Mouse (Mus musculus) intestine, embryonic 15.5 days (tissue): ENCODE results near the gene Vmn2r11. TPM values are rescaled to one million over a fixed set of nuclear protein-coding genes. Genes with fewer than 3 reads are reported as not detected.
"Not testable (repeated sequence)": the region's sequence is repeated elsewhere in the genome, so short reads cannot be mapped to it uniquely, and the experiment has no call there.

Source experiments
- ATAC-seq: fragments of 200-750 bp; cut with Nextera tagmentation; 2 replicates; pipeline ENCODE4 v1.8.0; 2017; ENCODE audit warnings: moderate TSS enrichment, moderate library complexity
- H3K27ac ChIP-seq: fragments of 300-500 bp; sonication (generic); 2 replicates; pipeline ENCODE4 v1.5.1; 2015; ENCODE audit warnings: mild to moderate bottlenecking, inconsistent platforms
- H3K27me3 ChIP-seq: fragments of 300-500 bp; sonication (generic); replicated peaks from 2 replicates; pipeline ENCODE4 v1.6.1; 2015; ENCODE audit warnings: inconsistent platforms
- H3K36me3 ChIP-seq: fragments of 300-500 bp; sonication (generic); 2 replicates; pipeline ENCODE4 v1.6.1; 2015; ENCODE audit warnings: inconsistent platforms
- H3K4me1 ChIP-seq: fragments of 300-500 bp; sonication (generic); replicated peaks from 2 replicates; pipeline ENCODE4 v1.6.1; 2015; ENCODE audit warnings: inconsistent platforms
- H3K4me2 ChIP-seq: fragments of 300-500 bp; sonication (generic); replicated peaks from 2 replicates; pipeline ENCODE4 v1.6.1; 2015; ENCODE audit warnings: mild to moderate bottlenecking, inconsistent platforms
- H3K4me3 ChIP-seq: fragments of 300-500 bp; sonication (generic); replicated peaks from 2 replicates; pipeline ENCODE4 v1.5.1; 2015; ENCODE audit warnings: inconsistent platforms
- H3K9ac ChIP-seq: fragments of 300-500 bp; sonication (generic); 2 replicates; pipeline ENCODE4 v1.6.1; 2015; ENCODE audit warnings: inconsistent platforms
- H3K9me3 ChIP-seq: fragments of 300-500 bp; sonication (generic); 2 replicates; pipeline ENCODE4 v1.6.1; 2016; ENCODE audit warnings: inconsistent platforms
- WGBS: fragments of 180-500 bp; shearing (Covaris S2); methylation state at CpG from one replicate; pipeline ENCODE4 v1.1.7; 2015; 5-methylcytosine and 5-hydroxymethylcytosine counted together
- polyA plus RNA-seq: library from polyadenylated mRNA; unstranded; fragments of >200 nt; fragmentation: Nextera tagmentation; extraction: Ambion mirVana; gene quantifications from 2 replicates; pipeline ENCODE4 v1.2.1, GENCODE M21; 2015

Vmn2r11 gene
- not detected in 2 replicates for polyA plus RNA-seq

DNA sequence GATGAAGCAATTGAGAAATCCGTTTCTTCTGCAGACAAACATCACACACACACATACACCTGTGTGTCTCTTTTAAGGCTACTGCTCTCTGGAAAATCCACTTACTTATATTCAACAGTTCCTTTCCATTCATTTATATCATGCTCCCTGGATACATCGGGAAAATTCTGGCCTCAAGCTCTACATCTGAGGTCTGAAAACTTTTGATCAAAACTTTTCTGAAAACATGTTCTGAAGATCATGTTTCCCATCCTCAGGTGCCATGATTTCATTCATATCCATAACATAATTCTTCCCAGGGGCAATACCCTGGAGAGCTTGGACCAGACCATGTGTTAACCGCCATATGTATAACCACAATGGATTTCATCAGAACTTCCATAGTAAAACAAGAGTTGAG, at the start of gene Vmn2r11:
Gene Vmn2r11 (minus strand): TSS at position 101 of the 400 bp plus-strand sequence.
- H3K36me3 ChIP-seq, H3K27me3 ChIP-seq, H3K9me3 ChIP-seq, H3K4me1 ChIP-seq, H3K9ac ChIP-seq, H3K27ac ChIP-seq, ATAC-seq, H3K4me2 ChIP-seq, H3K4me3 ChIP-seq: not testable (repeated sequence)
- 85% methylated on average over 3 of the region's 3 CpGs for WGBS

DNA sequence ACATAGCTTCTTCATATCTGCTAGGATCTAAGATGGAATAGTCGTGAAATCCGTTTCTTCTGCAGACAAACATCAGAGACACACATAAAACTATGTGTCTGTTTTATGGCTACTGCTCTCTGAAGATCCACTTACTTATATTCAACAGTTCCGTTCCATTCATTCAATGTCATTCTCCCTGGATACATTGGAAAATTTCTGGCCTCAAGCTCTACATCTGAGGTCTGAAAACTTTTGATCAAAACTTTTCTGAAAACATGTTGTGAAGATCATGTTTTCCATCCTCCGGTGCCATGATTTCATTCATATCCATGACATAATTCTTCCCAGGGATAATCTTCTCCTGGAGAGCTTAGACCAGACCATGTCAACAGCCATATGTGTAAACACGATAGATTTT, 38.5 kb upstream of the Vmn2r11 start, which contains the start of gene Vmn2r12:
Gene Vmn2r12 (minus strand): TSS at position 101 of the 400 bp plus-strand sequence.
- not testable (repeated sequence) for H3K4me1 ChIP-seq, H3K9me3 ChIP-seq
- WGBS, result 82% methylated on average over 5 of the region's 5 CpGs

DNA sequence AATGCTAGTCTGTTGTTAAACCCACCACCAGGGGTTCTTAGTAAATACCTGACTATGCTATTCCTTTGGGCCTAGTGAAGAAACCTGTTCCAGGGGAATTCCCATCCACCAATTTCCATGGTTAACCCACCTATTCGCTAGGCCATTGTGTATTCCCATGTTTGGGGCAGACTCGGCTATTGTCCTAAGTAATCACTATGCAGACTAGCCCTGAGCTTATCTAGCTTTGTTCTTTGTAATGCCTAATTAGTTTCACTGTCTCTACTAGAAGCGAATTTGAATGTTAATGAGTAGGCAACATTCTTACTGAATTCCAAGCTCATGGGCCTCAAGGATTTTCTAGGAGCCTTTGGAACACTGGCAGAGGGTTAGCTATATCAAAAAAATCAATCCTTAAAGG, 37.1 kb upstream of the Vmn2r11 start:
- H3K4me1 ChIP-seq, H3K27me3 ChIP-seq, ATAC-seq, H3K4me3 ChIP-seq, H3K9ac ChIP-seq, H3K4me2 ChIP-seq, H3K9me3 ChIP-seq, H3K36me3 ChIP-seq, H3K27ac ChIP-seq: not testable (repeated sequence)
- WGBS, result 76% methylated on average over 3 of the region's 3 CpGs

More for the DNA sequence above, 38.5 kb upstream of the Vmn2r11 start, which contains the start of gene Vmn2r12:
- not testable (repeated sequence) for H3K4me3 ChIP-seq, H3K4me2 ChIP-seq, H3K9ac ChIP-seq, H3K27me3 ChIP-seq, ATAC-seq, H3K27ac ChIP-seq, H3K36me3 ChIP-seq

GRCm38 (mm10) chr5:109072016-109072415, 12.6 kb upstream of the Vmn2r11 start:
- H3K4me3 ChIP-seq, ATAC-seq, H3K4me2 ChIP-seq, H3K9me3 ChIP-seq, H3K9ac ChIP-seq, H3K36me3 ChIP-seq, H3K27ac ChIP-seq, H3K27me3 ChIP-seq, H3K4me1 ChIP-seq: not testable (repeated sequence)
- WGBS, result 51% methylated on average over 4 of the region's 4 CpGs

DNA sequence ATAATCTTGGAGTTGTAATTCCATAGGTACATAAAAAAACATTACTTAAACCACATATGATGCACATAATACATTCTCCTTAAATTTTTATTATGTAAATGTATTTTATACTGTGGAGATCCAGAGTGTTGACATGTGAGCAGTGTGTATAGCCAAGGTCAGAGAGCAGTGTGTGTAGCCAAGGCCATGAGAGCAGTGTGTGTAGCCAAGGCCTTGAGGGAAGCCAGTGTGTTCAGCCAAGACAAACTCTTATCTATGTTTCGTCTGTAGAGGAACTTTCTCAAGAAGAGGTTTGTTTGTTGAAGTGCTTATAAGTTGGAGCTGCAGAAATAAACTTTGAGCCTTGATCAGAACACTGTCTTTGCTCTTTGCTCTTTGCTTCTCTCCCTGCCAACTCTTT, 4.1 kb downstream of the Vmn2r11 start:
- Histone ChIP-seq H3K4me3 (no peak overlapping the region), H3K27ac (no peak overlapping the region), H3K4me1 (no peaks in the 10 kb centered on the region), H3K9ac (no peak overlapping the region), H3K27me3 (no peaks in the 10 kb centered on the region), H3K36me3 (no peaks in the 10 kb centered on the region), H3K4me2 (no peak overlapping the region), H3K9me3 (no peaks in the 10 kb centered on the region)
- ATAC-seq, result no peak
- WGBS, result 56% methylated on average over 1 of the region's 1 CpGs

DNA sequence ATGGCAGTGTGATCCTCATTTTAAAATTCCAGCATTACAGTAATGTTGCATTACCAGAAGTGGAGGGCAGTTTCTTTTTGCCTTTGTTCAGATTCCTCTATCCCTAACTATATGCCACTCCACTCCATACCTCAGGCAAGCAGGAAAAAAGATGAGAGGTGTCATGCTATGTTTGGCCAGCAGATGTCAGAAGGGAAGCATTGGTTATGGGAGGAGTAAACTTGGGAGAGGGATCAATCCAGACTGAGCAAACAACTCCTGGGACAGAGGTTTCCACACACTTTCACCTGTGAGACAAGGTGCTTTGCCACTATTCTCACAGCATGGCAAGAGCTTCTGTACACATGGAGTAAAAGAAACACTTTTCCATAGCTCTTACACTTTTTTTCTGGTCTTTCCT, 26.8 kb downstream of the Vmn2r11 start:
- no peaks in the 10 kb centered on the region for H3K4me1 ChIP-seq
- H3K27ac ChIP-seq, result no peak overlapping the region
- H3K4me2 ChIP-seq, result no peak overlapping the region
- no peaks in the 10 kb centered on the region for H3K9me3 ChIP-seq
- ATAC-seq, result no peak
- no peaks in the 10 kb centered on the region for H3K27me3 ChIP-seq
- H3K36me3 ChIP-seq, result no peaks in the 10 kb centered on the region
- H3K9ac ChIP-seq, result no peak overlapping the region
- H3K4me3 ChIP-seq, result no peak overlapping the region

- not testable (repeated sequence) for H3K4me2 ChIP-seq, H3K36me3 ChIP-seq, H3K4me1 ChIP-seq, H3K9ac ChIP-seq, H3K4me3 ChIP-seq, H3K27me3 ChIP-seq, H3K27ac ChIP-seq, ATAC-seq, H3K9me3 ChIP-seq
Measured at GRCm38 (mm10) chr5:109006427-109006826, 52.9 kb downstream of the Vmn2r11 start, which contains the start of gene Vmn2r10. Vmn2r10 (minus strand) TSS chr5:109006527.

Other genes starting within 250 kb of the Vmn2r11 start
- gene Vmn2r9, start 207.0 kb downstream of the Vmn2r11 start, polyA plus RNA-seq, result not detected in 2 replicates
- not detected in 2 replicates for gene Vmn2r10, start 53.0 kb downstream of the Vmn2r11 start, polyA plus RNA-seq
- gene Vmn2r12, start 38.4 kb upstream of the Vmn2r11 start, polyA plus RNA-seq, result not detected in 2 replicates
- gene Vmn2r13, start 132.6 kb upstream of the Vmn2r11 start, polyA plus RNA-seq, result not detected in 2 replicates
- gene Vmn2r14, start 165.1 kb upstream of the Vmn2r11 start, polyA plus RNA-seq, result not detected in 2 replicates
- gene Vmn2r15, start 238.1 kb upstream of the Vmn2r11 start, polyA plus RNA-seq, result not detected in 2 replicates